Mouse (Mus musculus) limb, embryonic 10.5 days (tissue): Measurements from ENCODE around the gene Erc1. TPM values are rescaled to one million over a fixed set of nuclear protein-coding genes. Genes with fewer than 3 reads are reported as not detected.

Source experiments
- polyA plus RNA-seq: library from polyadenylated mRNA; unstranded; fragments of >200 nt; fragmentation: Nextera tagmentation; extraction: Ambion mirVana; gene quantifications from 2 replicates; pipeline ENCODE4 v1.2.1, GENCODE M21; 2016

Gene Erc1
- polyA plus RNA-seq, 1 experiment from 2014 or later = 27.7 TPM

Other genes starting within 250 kb of the Erc1 start
- 25.6 and 25.9 TPM in 2 replicates for gene Rad52, start 54.5 kb upstream of the Erc1 start, polyA plus RNA-seq
- gene Wnk1, start 190.5 kb upstream of the Erc1 start, polyA plus RNA-seq = 40.5 and 43.9 TPM in 2 replicates
- 0.31 TPM in 1 of 2 replicates, not detected in the other for gene Ninj2, start 245.2 kb upstream of the Erc1 start, polyA plus RNA-seq